ENCODE assay signal across 21 mouse cellular contexts in the genomic region with DNA sequence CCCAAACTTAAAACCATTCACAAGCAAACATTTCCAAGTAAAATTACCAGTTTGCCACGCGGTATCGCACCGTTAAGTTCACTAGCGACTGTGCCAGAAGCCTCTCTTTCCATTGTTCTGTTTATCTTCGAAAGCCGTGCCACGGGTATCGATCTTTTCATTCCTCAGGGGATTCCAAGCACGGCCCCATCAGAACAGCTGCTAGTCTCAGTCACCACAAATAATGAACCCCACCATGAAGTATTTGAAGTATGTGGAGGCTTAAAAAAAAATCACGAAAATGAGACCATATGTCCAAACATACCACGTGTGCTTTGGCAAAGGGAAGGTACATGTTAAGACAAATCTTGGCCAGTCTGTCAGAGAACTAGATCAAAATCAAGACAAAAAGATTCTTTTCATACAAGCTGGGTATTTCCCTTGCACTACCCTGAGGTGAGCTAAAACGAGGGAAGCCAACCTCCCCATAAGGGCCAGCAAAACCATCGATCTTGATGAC.
DNase-seq lines count a peak whose midpoint lies in the region; ATAC-seq and TF ChIP-seq lines count a peak whose summit lies in the region.
"Had no signal": no experiment of that assay in that cellular context is flagged by ENCODE, and none has a peak within 500 bp of the region (broad histone marks: within the 10 kb centered on the region; RNA-seq: fewer than 3 reads in every experiment).

No protein-coding gene starts in this region.

- no peak overlapping the region for H3K9ac ChIP-seq in limb, embryonic 15.5 days
- H3K9ac ChIP-seq in embryonic facial prominence, embryonic 14.5 days (ENCODE audit: low read depth, low read length) = no peak overlapping the region
- H3K9ac ChIP-seq: forebrain, embryonic 12.5 days; liver, postnatal 0 days had no signal

- no peak for TF ChIP-seq CTCF in brain, embryonic 14.5 days (IDR thresholded peaks at IDR 0.05; ENCODE audit: borderline replicate concordance, extremely low read depth, insufficient read depth, insufficient read length)

- no peaks in the 10 kb centered on the region for H3K9me3 ChIP-seq in limb, embryonic 15.5 days
- H3K9me3 ChIP-seq in limb, embryonic 10.5 days (replicated peaks) = no peaks in the 10 kb centered on the region
- no peaks in the 10 kb centered on the region for H3K9me3 ChIP-seq in embryonic facial prominence, embryonic 14.5 days (ENCODE audit: control insufficient read depth, low read length)
- H3K9me3 ChIP-seq: forebrain, embryonic 12.5 days; heart, embryonic 10.5 days had no signal

- no peaks in the 10 kb centered on the region; the same call in 1 of the 2 replicates for H3K4me1 ChIP-seq in limb, embryonic 15.5 days
- H3K4me1 ChIP-seq in limb, embryonic 10.5 days = no peaks in the 10 kb centered on the region
- peaks cover 13% of the 10 kb centered on the region for H3K4me1 ChIP-seq in embryonic facial prominence, embryonic 14.5 days (ENCODE audit: control insufficient read depth, insufficient read depth, low read length)
- H3K4me1 ChIP-seq: forebrain, embryonic 12.5 days had no signal

- no peak for TF ChIP-seq POLR2A in brain, embryonic 14.5 days (IDR thresholded peaks at IDR 0.05; ENCODE audit: borderline replicate concordance, extremely low read depth, insufficient read depth, insufficient read length, poor library complexity, severe bottlenecking)

- no peaks in the 10 kb centered on the region for H3K36me3 ChIP-seq in limb, embryonic 15.5 days
- no peaks in the 10 kb centered on the region for H3K36me3 ChIP-seq in limb, embryonic 10.5 days
- H3K36me3 ChIP-seq in embryonic facial prominence, embryonic 14.5 days (ENCODE audit: control insufficient read depth, insufficient read depth, low read length) = no peaks in the 10 kb centered on the region
- H3K36me3 ChIP-seq: forebrain, embryonic 12.5 days; heart, embryonic 10.5 days had no signal

- no peak for DNase-seq in limb, embryonic 10.5 days (ENCODE audit: low spot score)
- DNase-seq in brain, embryonic 14.5 days (ENCODE audit: low read depth) = peak; percentile 4
- DNase-seq in embryonic facial prominence, embryonic 14.5 days (ENCODE audit: low spot score) = no peak
- no peak for DNase-seq in adrenal gland, adult 2 months
- no peak for DNase-seq in layer of hippocampus, adult 11-12 months (ENCODE audit: low spot score)
- DNase-seq in cerebellum, adult 9-10 months = no peak
- DNase-seq: cerebellum, adult 11-12 months; gastrocnemius, postnatal 10 days; kidney, adult 2 months; liver, postnatal 0 days; thymus, adult 18-20 months; thymus, postnatal 4 days had no signal

- no peak overlapping the region for H3K27ac ChIP-seq in limb, embryonic 15.5 days
- H3K27ac ChIP-seq in limb, embryonic 10.5 days = no peak overlapping the region
- no peak overlapping the region for H3K27ac ChIP-seq in embryonic facial prominence, embryonic 14.5 days (replicated peaks; ENCODE audit: low read depth, low read length)
- H3K27ac ChIP-seq: forebrain, embryonic 12.5 days; heart, embryonic 10.5 days; kidney, postnatal 0 days; macrophage had no signal

- ATAC-seq in limb, embryonic 15.5 days (ENCODE audit: insufficient number of reproducible peaks, low FRiP score, low TSS enrichment, low read depth) = no peak
- 0 out of 2 replicates have a peak, but pooled peaks have one; percentile 22 for ATAC-seq in embryonic facial prominence, embryonic 14.5 days (ENCODE audit: low read depth)
- ATAC-seq: liver, postnatal 0 days; lung, postnatal 0 days had no signal

- H3K4me3 ChIP-seq in limb, embryonic 15.5 days = no peak overlapping the region
- H3K4me3 ChIP-seq in limb, embryonic 10.5 days = no peak overlapping the region
- no peak overlapping the region for H3K4me3 ChIP-seq in embryonic facial prominence, embryonic 14.5 days (ENCODE audit: low read depth, low read length)
- H3K4me3 ChIP-seq: erythroblast, embryonic 14.5 days; forebrain, embryonic 12.5 days; heart, embryonic 10.5 days had no signal

- 0 out of 2 replicates have a peak overlapping the region, but pooled peaks have one; percentile 2 for H3K4me2 ChIP-seq in limb, embryonic 15.5 days
- H3K4me2 ChIP-seq in embryonic facial prominence, embryonic 14.5 days (ENCODE audit: low read depth, low read length) = peak overlapping the region; percentile 20; the same call in 1 of the 2 replicates
- H3K4me2 ChIP-seq: forebrain, embryonic 12.5 days; liver, embryonic 11.5 days; midbrain, embryonic 11.5 days had no signal

- WGBS in limb, embryonic 15.5 days = 56% methylated on average over 14 of the region's 14 CpGs
- 88% methylated on average over 14 of the region's 14 CpGs for WGBS in limb, embryonic 10.5 days
- 37% methylated on average over 14 of the region's 14 CpGs for WGBS in embryonic facial prominence, embryonic 14.5 days

- H3K27me3 ChIP-seq in limb, embryonic 15.5 days = no peaks in the 10 kb centered on the region
- H3K27me3 ChIP-seq in limb, embryonic 10.5 days (ENCODE audit: low read depth, poor library complexity, severe bottlenecking) = no peaks in the 10 kb centered on the region
- H3K27me3 ChIP-seq in embryonic facial prominence, embryonic 14.5 days (replicated peaks; ENCODE audit: control insufficient read depth, insufficient read depth, low read length) = no peaks in the 10 kb centered on the region
- H3K27me3 ChIP-seq: forebrain, embryonic 12.5 days had no signal
